ENCODE assay signal across 8 mouse cellular contexts in genomic region chr5:53123525-53124286, GRCm38 (mm10).
A peak's percentile ranks its signal among the peaks of the same experiment; 100 is the strongest.
DNase-seq lines count a peak whose midpoint lies in the region; ATAC-seq and TF ChIP-seq lines count a peak whose summit lies in the region.

No protein-coding gene starts in this region.

- no peaks in the 10 kb centered on the region for H3K36me3 ChIP-seq in heart, embryonic 14.5 days (ENCODE audit: control insufficient read depth, insufficient read depth, low read length)
- H3K36me3 ChIP-seq in heart, embryonic 10.5 days, result no peaks in the 10 kb centered on the region
- H3K36me3 ChIP-seq in ES-Bruce4 (ENCODE audit: control insufficient read depth, insufficient read depth, low read length, poor library complexity, severe bottlenecking), result no peaks in the 10 kb centered on the region
- H3K36me3 ChIP-seq in hindbrain, embryonic 10.5 days, result no peaks in the 10 kb centered on the region
- H3K36me3 ChIP-seq in liver, postnatal 0 days (replicated peaks; ENCODE audit: insufficient read depth, low read length), result no peaks in the 10 kb centered on the region

- 41% methylated on average over 10 of the region's 10 CpGs for WGBS in heart, embryonic 14.5 days
- 43% methylated on average over 10 of the region's 10 CpGs for WGBS in heart, embryonic 10.5 days
- WGBS in hindbrain, embryonic 10.5 days, result 48% methylated on average over 10 of the region's 10 CpGs
- 43% methylated on average over 10 of the region's 10 CpGs for WGBS in liver, postnatal 0 days (ENCODE audit: insufficient replicate concordance)

- TF ChIP-seq EP300 in ES-Bruce4 (IDR thresholded peaks at IDR 0.05; ENCODE audit: insufficient read depth, low read depth, low read length), result no peak
- no peak for TF ChIP-seq EP300 in liver, postnatal 0 days (IDR thresholded peaks at IDR 0.05; ENCODE audit: low read depth)

- H3K9ac ChIP-seq in heart, embryonic 14.5 days (ENCODE audit: low read length), result no peak overlapping the region
- no peak overlapping the region for H3K9ac ChIP-seq in ES-Bruce4 (ENCODE audit: low read depth, poor library complexity, severe bottlenecking)
- H3K9ac ChIP-seq in liver, postnatal 0 days (replicated peaks), result no peak overlapping the region

- no peak overlapping the region for H3K4me3 ChIP-seq in heart, embryonic 14.5 days (ENCODE audit: control insufficient read depth in 1 of 2, insufficient read depth in 1 of 2, low read depth in 1 of 2, low read length in 2 of 2)
- H3K4me3 ChIP-seq in heart, embryonic 10.5 days, result no peak overlapping the region
- no peak overlapping the region for H3K4me3 ChIP-seq in ES-Bruce4 (ENCODE audit: low read depth, low read length)
- no peak overlapping the region for H3K4me3 ChIP-seq in hindbrain, embryonic 10.5 days
- no peak overlapping the region for H3K4me3 ChIP-seq in liver, postnatal 0 days (ENCODE audit: low read depth, low read length)

- DNase-seq in heart, embryonic 10.5 days (ENCODE audit: low spot score), result no peak
- peak; percentile 57 to 58 for DNase-seq in cerebellum, postnatal 36 days
- DNase-seq in hindbrain, embryonic 10.5 days (ENCODE audit: low spot score), result peak; percentile 26
- peak; percentile 38 for DNase-seq in liver, postnatal 0 days
- DNase-seq in retina, postnatal 1 day, result peak; percentile 58

- ATAC-seq in heart, embryonic 14.5 days (ENCODE audit: insufficient number of reproducible peaks, insufficient read depth, low FRiP score, low read depth), result no peak
- ATAC-seq in liver, postnatal 0 days, result no peak
- ATAC-seq in activated CD4-positive, CD25-positive, alpha-beta regulatory T cell, adult 4 months, result no peak

- no peaks in the 10 kb centered on the region for H3K27me3 ChIP-seq in heart, embryonic 14.5 days (ENCODE audit: control insufficient read depth, insufficient read depth, low read length)
- H3K27me3 ChIP-seq in heart, embryonic 10.5 days (ENCODE audit: insufficient read depth, poor library complexity, severe bottlenecking), result no peaks in the 10 kb centered on the region
- no peaks in the 10 kb centered on the region for H3K27me3 ChIP-seq in ES-Bruce4 (ENCODE audit: control insufficient read depth, insufficient read depth, low read length, poor library complexity, severe bottlenecking)
- no peaks in the 10 kb centered on the region for H3K27me3 ChIP-seq in hindbrain, embryonic 10.5 days (ENCODE audit: insufficient read depth, poor library complexity, severe bottlenecking)
- no peaks in the 10 kb centered on the region for H3K27me3 ChIP-seq in liver, postnatal 0 days (ENCODE audit: insufficient read depth, low read length)

- H3K27ac ChIP-seq in heart, embryonic 14.5 days (replicated peaks in 1 of 2; ENCODE audit: control insufficient read depth in 1 of 2, insufficient read depth in 1 of 2, low read depth in 2 of 2, low read length in 2 of 2), result no peak overlapping the region
- H3K27ac ChIP-seq in heart, embryonic 10.5 days, result no peak overlapping the region
- no peak overlapping the region for H3K27ac ChIP-seq in ES-Bruce4 (ENCODE audit: insufficient read depth, low read length)
- H3K27ac ChIP-seq in hindbrain, embryonic 10.5 days, result no peak overlapping the region
- H3K27ac ChIP-seq in liver, postnatal 0 days (ENCODE audit: low read depth), result no peak overlapping the region

- H3K4me2 ChIP-seq in heart, embryonic 14.5 days (ENCODE audit: low read length), result peak overlapping the region; percentile 26; the same call in 1 of the 2 replicates
- no peak overlapping the region for H3K4me2 ChIP-seq in liver, postnatal 0 days (ENCODE audit: low read depth, low read length)

- no peak for TF ChIP-seq POLR2A in ES-Bruce4 (IDR thresholded peaks at IDR 0.05; ENCODE audit: insufficient read depth, low read length)

- TF ChIP-seq CTCF in ES-Bruce4 (IDR thresholded peaks at IDR 0.05; ENCODE audit: low read depth, low read length), result peak; percentile 50
- peak; percentile 69 for TF ChIP-seq CTCF in liver, postnatal 0 days (IDR thresholded peaks at IDR 0.05; ENCODE audit: low read depth)

- H3K4me1 ChIP-seq in heart, embryonic 14.5 days (ENCODE audit: control insufficient read depth in 2 of 2, insufficient read depth in 2 of 2, low read length in 2 of 2), result 0 out of 4 replicates have a peak, but pooled peaks cover 0 to 4% of the 10 kb centered on the region in 2 experiments
- no peaks in the 10 kb centered on the region for H3K4me1 ChIP-seq in heart, embryonic 10.5 days
- H3K4me1 ChIP-seq in ES-Bruce4 (ENCODE audit: control insufficient read depth, insufficient read depth, low read length), result no peaks in the 10 kb centered on the region
- no peaks in the 10 kb centered on the region for H3K4me1 ChIP-seq in hindbrain, embryonic 10.5 days (replicated peaks)
- H3K4me1 ChIP-seq in liver, postnatal 0 days (ENCODE audit: insufficient read depth), result no peaks in the 10 kb centered on the region

- H3K9me3 ChIP-seq in heart, embryonic 14.5 days (ENCODE audit: control insufficient read depth, low read length), result no peaks in the 10 kb centered on the region
- H3K9me3 ChIP-seq in heart, embryonic 10.5 days, result no peaks in the 10 kb centered on the region
- no peaks in the 10 kb centered on the region for H3K9me3 ChIP-seq in ES-Bruce4 (replicated peaks; ENCODE audit: control insufficient read depth, insufficient read depth, low read length, poor library complexity, severe bottlenecking)
- H3K9me3 ChIP-seq in hindbrain, embryonic 10.5 days, result no peaks in the 10 kb centered on the region
- no peaks in the 10 kb centered on the region for H3K9me3 ChIP-seq in liver, postnatal 0 days (ENCODE audit: low read length)
